Mouse (Mus musculus) ZHBTc4 (cell line): Measurements from ENCODE around the gene Map3k12.
A peak's percentile ranks its signal among the peaks of the same experiment; 100 is the strongest.

Source experiments
- DNase-seq: peaks from one replicate; pipeline ENCODE4 v3.0.0-alpha.2; 2011; ENCODE audit warnings: low read depth, low spot score

Map3k12 gene

GRCm38 (mm10) chr15:102519211-102520141 is 2.6 kb upstream of the Map3k12 start:
- DNase-seq = no peak

DNA sequence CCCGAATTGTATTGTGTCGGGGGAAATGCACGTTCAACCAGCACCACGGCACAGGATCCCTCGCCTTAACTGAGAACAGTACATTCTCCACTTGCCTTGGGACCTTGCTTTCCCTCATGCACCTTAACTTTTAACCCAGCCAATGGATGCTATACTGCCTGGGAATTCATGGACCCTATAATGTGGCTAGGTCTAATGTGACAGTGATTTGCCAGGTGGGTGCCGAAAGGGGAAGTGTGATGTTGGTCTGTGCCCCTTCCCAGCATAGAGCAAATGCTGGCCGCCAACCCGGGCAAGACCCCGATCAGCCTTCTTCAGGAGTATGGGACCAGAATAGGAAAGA is 2.0 kb upstream of the Map3k12 start:
- no peak for DNase-seq

- peak; percentile 100 for DNase-seq
Measured at GRCm38 (mm10) chr15:102517976-102518858, 1.4 kb upstream of the Map3k12 start, which contains the start of gene Tarbp2. TSS of gene Tarbp2 (plus strand) at chr15:102518192.

- no peak for DNase-seq
Measured at GRCm38 (mm10) chr15:102517631-102517975, 739 bp upstream of the Map3k12 start.

- peak; percentile 47 for DNase-seq
Measured at GRCm38 (mm10) chr15:102516293-102516692, 571 bp downstream of the Map3k12 start.

GRCm38 (mm10) chr15:102515791-102516190 is 1.1 kb downstream of the Map3k12 start:
- no peak for DNase-seq

GRCm38 (mm10) chr15:102515261-102515660 is 1.6 kb downstream of the Map3k12 start:
- DNase-seq = no peak

DNA sequence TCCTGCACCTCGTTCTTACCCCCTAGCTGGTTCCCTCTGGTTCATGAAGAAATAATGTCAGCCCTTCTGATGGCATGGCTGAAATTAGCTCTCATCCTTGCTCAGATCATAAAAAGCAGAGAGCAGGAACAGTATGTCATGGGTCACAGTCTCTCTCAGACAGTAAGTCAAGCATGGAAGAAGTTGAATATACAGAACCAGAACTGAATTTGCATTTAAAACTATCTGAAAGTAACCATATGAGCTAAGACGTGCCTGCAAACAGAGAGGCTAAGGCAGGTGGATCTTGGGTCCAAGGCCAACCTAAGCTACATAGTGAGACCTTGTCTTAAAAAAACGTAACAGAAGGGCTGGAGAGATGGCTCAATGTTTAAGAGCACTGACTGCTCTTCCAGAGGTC is 3.9 kb downstream of the Map3k12 start:
- DNase-seq = no peak

GRCm38 (mm10) chr15:102512471-102512870 is 4.4 kb downstream of the Map3k12 start:
- no peak for DNase-seq

- no peak for DNase-seq
Measured at GRCm38 (mm10) chr15:102512010-102512409, 4.9 kb downstream of the Map3k12 start.

DNA sequence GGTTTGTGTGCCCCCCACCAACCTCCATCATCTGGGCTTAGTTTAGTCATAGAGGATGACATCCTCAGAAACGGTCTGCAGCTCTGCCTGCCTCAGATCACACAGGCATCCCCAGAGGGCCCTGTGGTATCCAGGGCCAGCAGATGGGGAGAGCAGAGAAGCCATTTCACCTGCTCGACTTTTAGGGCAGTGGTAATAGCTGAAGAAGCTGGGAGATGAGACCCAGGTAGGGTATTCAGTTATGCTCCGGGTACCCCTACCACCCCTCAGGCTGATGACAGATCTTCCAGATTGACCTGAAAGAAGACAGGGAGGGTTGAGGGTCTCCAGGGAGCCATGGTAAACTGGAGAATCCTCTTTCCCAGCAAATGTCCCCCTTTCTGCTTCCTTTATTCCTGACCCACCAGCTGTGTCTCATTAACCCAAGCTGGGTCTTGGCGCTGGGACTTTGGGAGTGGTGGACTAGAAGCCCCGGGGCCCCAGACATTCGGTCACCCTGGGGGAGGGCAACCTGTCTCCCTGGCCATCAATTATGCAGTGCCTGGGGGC is 5.5 kb downstream of the Map3k12 start:
- no peak for DNase-seq

- DNase-seq = peak; percentile 98
Measured at GRCm38 (mm10) chr15:102510590-102511284, 6.1 kb downstream of the Map3k12 start.

- no peak for DNase-seq
Measured at GRCm38 (mm10) chr15:102510110-102510509, 6.8 kb downstream of the Map3k12 start.

DNA sequence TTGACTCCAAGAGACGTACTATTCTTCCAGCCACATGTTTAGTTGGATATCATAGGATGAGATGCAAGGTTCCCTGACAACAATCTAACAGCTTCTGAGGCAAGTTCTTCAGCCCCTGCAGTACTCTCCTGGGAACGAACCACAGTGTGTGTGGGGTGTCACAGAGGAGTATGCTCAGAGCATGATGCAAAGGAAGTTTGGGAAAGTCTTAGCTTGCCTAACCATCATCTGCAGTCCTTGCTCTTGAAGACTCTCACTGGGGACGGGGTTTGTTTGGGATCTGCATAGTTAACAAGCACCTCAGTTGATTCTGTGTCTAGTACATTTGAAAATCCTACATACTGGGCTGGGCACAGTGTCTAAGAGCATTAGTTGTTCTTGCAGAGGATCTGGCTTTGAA is 8.5 kb downstream of the Map3k12 start:
- DNase-seq = no peak

- DNase-seq = peak; percentile 30
Measured at GRCm38 (mm10) chr15:102507561-102507960, 9.3 kb downstream of the Map3k12 start.

DNA sequence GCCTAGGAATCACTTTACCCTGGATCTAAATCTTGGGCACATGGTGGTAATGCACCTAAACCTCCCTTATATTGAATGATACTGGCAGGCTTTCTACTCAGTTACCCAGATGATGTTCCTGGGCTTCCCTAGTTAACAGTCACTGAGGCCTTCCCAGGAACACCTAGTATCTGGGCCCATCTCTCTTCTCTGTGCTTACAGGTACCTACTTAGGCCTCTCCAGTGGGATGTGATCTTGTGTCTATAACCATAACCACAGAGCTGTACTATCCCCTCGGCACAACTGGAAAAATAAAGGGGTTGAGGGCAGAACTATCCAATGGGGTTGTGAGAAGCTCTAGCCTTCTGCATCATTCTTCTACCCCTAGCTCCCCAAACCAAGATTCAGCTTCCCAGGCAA is 10.0 kb downstream of the Map3k12 start:
- DNase-seq = no peak

- no peak for DNase-seq
Measured at GRCm38 (mm10) chr15:102506464-102506830, 10.4 kb downstream of the Map3k12 start.

DNA sequence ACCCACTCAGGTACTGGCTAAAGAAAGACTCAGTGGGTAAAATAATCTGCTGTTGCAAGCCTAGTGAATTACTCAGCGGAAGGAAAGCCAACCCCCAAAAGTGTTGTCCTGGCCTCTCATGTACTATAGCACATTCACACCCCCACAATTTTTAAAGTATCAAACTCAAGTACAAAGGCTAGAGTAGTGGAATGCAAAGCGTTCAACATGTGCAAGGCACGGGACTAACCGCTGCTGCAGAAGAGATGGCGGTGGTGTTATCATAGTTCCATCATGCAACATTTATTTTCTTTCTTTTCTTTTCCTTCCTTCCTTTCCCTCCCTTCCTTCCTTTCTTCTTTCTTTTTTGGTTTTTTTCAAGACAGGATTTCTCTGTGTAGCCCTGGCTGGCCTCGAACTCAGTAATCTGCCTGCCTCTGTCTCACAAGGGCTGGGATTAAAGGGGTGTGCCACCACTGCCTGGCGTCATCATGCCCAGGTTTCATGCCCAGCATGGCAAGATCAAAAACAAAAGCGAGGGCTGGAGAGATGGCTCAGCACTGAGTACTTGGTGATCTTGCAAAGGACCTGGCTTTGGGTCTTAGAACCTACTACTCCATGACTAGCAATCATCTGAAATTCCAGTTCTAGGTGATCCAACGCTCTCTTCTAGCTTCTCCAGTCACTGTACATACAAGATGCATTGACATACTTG is 10.9 kb downstream of the Map3k12 start:
- no peak for DNase-seq

- DNase-seq = no peak
Measured at GRCm38 (mm10) chr15:102505073-102505769, 11.6 kb downstream of the Map3k12 start.
